Mouse (Mus musculus) frontal cortex, postnatal 14 days (tissue): ENCODE measurements around the gene Ankmy1.

Source experiments
- DNase-seq, 2 experiments: peaks; one replicate each; pipeline ENCODE4 v3.0.0; 2022; ENCODE audit warnings: low spot score in 2 of 2

The Ankmy1 gene

DNA sequence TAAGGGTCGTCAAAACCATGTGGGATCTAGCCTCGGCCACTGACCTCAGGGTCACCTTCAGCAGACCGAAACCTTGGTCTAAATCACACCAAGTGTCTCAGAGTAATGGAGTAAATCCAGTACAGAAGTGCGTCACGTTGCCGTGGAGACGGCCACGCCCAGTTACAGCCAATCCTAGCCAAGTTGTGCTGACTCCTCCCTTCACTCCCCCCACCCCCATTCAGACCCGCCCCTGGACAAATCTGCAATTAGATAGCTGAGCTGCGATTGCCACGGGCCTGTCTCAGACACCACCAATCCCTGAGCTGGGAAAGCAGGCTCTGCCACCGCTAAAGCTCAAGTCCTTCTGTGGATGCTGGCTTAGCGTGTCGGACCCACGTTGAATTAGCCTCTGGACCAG lies at the start of gene Ankmy1:
TSS of gene Ankmy1 (minus strand) at position 121 of the 400 bp plus-strand sequence.
- peak; percentile 58 to 71 for DNase-seq

DNA sequence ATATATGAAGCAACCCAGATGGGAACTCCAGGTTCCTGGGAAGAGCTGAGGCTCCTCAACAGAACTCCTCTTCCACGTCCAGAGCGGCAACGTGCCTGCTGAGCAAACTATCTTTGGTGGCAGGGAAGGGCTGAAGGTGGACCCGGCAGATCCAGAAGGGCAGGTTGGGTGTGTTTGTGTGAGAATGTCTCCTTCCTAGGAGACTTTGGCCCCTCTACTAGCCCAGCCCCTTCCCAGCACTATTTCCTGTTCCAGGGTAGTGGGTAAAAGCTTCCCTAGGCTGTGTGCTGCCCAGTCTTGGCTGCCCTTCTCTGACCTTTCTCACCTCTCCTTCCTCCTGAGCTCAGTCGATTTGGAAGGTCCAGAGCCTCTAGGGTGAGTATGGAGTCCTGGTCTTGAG lies 47.9 kb upstream of the Ankmy1 start, which contains the start of gene Gpr35:
TSS of gene Gpr35 (plus strand) at position 259 of the 400 bp plus-strand sequence.
- no peak for DNase-seq

DNA sequence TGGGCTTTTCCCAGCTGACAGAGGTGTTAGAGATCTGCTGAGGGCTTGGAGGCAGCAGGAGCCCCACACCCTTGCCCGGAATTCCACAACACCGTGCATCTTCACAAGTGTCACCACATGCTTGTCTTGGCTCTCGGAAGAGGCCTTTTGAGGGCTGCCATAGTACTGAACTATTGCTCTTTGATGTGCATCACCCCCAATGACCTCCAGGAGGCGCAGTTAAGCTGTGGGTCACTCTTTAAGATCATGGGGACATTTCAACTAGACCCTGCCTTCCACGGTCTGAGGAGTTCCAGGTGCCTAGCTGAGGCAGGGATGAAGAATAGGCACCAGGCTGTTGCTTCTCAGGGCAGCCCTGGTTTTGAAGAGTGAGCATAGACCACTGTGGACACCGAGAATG lies 46.7 kb upstream of the Ankmy1 start:
- DNase-seq, result no peak

DNA sequence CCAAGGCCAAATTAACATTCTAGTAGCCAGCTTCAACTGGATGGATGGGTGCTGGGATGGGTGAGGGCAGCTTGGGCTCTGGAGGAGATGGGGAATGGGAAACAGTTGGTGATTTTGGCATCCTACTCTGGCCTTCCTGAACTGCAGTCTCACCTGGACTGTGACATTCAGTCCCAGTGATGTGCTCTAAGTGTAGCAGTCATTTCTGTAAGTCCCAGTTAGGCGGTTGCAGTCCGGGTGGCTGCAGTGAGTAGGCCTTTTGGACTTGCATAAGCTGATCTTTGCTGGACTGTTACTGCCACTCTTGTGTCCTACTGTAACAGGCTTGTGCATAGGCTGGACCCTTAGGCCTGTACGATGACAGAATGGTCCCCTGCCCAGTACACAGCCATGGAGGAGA lies 45.3 kb upstream of the Ankmy1 start:
- no peak for DNase-seq

DNA sequence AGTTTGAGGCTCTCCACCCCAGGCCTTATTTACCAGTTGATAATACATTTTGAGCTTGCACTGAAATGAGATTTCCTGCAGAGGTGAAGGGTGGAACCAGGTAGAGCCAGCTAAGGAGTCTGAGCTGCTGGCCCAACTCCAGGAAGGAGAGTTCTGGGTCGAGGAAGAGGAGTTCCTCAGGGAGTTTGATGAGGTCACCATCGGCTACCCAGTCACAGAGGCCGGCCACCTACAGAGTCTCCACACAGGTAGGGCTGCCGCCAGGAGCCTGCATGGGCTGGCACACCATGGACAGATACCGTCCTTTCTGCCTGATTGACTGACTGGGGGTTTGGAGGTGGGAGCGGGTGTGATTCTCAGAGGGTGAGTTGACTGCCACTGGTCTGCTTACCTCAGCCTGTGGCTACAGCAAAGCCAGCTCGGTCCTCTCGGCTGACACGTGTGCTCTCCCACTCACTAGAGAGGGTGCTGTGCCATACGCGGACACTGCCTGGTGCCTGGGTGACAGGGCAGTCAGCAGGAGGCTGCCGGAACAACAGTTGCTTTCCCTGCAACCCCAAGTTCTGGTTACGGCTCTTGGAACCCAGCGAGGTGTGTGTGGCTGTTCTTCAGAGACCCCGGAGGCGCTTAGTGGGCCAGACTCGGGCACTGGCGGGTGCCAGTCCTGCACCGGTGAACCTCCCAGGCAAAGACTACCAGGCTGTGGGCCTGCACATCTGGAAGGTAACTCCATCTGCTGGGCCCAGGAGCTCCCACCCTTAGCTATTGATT lies 40.7 kb upstream of the Ankmy1 start:
- no peak for DNase-seq

DNA sequence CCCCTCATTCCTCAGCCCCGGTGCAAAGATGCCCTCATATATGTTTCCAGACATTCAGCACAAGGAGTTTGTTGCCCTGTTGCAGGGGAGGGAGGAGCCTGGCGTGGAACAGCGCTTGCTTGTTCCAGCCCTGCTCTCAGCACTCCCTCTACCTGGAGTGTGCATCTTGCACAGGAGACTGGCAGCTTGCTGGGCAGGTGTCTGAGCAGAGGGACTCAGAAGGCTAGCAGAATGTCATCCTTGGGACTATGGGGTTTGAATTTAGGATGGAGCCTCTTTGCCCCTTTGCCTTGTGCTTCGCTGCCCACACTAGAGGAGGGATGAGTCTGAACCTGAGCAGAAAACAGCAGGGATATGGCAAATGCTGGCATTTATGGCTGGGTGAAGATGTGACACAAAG lies 37.0 kb upstream of the Ankmy1 start:
- DNase-seq, result no peak

DNA sequence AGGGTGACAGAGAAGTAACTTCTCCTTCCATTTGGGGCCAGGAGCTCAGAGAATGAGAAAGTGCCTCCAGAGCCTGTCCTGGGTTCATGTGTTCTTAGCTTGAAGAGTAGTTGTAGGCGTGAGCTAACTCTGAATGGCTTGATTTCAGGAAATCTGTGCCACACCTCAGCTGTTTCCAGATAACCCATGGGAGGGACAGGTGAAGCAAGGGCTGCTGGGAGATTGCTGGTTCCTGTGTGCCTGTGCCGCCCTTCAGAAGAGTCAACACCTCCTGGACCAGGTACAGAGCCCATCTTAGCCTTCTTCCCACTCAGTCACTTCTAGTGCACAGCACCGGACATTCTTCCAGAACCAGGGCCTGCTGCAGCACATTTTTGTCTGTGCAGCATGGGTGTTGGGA lies 35.1 kb upstream of the Ankmy1 start:
- no peak for DNase-seq

DNA sequence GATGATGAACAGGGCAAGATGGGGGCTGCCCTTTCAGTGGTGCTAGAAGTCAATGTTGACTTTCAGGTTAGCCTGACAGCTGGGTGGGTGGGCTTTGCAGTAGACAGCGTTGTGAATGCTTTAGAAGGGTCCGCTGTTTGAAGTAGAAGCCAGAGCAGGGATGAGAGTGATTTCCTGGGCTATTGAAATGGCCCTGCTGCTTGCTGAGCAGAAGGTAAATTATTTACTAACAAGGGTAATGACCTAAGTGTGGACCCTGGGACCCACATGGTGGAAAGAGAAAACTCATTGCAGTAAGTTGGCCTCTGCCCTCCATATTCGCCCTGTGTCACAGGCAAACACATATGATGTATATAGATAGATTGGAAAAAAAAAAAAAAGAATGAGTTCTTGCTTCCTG lies 33.8 kb upstream of the Ankmy1 start:
- no peak for DNase-seq

DNA sequence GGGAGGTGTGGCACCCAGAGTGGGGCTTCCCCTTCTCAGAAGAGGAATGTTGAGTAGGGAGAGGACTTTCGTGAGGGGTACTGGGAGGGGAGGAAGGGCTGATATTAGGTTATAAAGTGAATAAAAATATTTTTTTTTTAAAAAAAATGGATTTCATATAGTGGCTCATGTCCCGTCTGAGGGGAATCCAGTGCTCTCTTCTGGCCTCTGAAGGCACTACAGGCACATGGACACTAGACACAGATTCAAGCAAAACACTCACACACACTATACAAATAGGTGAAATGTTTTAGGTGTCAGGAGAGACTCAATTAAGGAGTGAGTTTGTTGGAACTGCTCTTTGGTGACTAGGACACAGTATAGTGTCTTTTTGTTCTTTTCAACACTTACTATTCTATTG lies 33.3 kb upstream of the Ankmy1 start:
- no peak for DNase-seq

DNA sequence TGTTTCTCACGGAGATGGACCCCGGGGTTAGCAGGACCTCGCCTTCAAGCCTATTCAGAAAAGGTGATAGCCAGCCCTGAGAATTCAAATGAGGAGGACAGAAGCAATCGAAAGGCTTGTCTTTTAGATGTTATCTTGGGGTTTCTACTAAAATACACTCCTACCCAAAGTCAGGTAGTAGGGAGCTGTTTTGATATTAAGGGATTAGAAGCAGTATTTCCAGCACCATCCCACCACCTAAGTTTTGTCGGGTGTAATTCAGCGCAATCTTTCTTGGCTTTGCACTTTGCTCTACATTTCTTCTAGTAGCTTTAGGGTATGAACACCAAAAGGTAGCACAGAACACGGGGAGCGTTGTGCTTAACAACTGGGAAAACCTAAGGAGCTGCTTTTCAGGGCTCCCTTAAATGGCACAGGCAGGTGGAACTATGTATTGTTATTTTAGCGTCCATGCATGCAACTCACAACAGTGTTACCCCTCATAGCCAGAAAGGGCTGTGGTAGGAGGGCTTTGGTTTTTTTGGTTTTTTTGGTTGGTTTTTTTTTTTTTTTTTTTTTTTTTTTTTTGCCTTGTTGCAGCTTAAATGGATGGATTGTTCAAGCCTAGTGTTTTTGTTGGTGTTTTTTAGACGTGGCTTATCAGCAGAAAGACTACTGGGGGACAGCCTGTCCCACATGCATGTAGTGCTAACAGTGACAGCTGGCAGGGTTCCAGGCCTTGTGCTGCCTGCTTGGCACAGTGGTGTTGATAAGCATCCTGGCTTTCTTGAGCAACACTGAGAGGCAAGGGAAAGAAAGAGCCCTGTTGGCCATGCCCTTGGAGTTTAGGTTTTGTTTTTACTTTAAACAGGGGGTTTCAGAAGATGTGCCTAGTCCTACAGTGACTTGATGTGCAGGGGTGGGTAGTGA lies 32.6 kb upstream of the Ankmy1 start:
- DNase-seq, result no peak

DNA sequence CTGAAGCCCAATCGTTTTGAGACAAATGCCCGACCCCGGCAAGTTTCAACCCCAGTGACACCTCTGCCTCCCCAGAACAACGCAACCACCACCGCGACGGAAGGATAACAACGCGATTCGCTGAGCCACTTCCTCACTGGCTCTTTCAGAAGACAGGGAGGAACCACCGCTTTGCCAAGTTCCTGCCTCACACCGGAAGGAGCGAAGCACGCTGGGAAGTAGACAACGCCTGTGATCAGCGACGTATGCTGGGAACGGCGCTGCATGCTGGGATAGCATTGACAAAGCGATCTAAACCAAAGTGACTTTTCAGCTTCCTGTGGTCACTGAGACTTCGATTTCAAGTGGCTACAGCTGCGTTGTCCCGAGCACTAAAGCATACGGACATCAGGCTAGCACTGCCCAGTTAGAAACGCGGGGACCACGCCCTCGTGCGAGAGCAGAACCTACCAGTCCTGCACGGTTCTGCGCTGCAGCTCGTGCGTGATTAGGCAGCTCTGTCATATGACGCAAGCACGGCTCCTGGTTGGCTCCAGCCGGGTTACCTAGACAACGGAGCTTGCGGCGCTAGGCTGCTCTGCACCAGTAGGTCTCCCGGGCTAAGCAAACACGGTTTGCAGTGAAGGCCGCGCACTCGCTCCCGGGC lies 31.6 kb upstream of the Ankmy1 start, which contains the start of gene Capn10:
TSS of gene Capn10 (plus strand) at position 195 of the 646 bp plus-strand sequence.
- peak; percentile 92 to 94 for DNase-seq

DNA sequence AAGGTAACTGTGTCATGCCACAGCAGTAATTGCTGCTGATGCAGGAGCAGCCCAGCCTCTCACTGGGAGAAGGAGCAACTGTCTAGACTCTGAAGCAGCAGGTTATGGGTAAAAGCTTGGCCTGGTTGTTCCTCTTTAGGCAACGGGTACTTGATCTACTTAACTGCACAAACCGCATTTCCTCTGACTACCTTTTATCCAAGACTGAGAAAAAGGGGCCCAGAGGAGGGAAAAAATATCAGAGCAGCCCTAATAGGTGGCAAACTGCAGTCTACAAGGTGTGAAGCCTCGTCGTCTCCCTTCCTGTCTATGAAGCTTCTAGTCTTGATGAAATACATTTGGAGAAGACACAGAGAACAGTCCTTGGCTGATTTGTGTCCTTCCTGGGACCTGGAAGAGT lies 30.9 kb upstream of the Ankmy1 start:
- no peak for DNase-seq

DNA sequence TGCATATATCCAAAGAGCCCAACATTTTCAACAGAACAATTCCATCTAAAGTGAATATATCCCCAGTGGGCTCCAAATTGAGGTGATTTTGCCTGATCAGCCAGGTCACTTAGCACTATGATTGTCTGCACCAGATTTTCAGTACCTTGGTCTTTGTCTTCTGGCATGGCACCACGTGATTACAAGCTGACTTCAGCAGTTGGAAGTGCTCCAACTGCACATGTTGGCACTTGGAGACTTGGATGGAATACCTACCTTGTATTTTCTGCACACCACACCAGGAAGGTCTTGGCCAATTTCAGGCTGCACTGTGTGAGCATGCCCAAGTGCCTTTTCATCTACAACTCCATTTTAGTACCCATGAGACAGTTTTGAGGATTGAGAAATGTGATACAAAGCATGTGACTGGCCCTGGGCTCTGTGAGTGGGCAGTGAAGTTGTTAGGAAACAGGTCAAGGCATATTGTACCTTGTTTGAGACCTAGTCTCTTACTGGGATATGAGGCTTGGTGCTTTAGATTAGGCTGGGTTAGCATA lies 27.5 kb upstream of the Ankmy1 start:
- DNase-seq, result no peak

DNA sequence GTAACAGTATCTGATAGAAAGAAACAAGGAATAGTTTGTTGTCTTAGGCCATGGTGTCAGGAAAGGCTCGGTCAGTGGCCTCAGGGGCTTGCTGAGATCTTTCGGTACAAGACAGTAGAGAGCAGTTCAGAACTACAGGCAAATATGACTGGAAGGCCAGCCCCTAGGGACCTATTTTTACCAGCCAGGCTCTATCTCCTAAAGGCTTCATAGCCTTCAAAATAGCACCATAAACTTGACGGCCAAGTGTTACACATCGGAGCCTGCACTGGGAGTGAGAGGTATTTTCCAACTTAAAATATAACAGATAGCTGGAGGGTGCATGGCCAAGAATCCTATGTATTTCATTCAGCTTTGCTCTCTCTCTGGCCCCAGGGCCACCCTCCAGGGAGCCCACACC lies 18.8 kb upstream of the Ankmy1 start:
- no peak for DNase-seq

DNA sequence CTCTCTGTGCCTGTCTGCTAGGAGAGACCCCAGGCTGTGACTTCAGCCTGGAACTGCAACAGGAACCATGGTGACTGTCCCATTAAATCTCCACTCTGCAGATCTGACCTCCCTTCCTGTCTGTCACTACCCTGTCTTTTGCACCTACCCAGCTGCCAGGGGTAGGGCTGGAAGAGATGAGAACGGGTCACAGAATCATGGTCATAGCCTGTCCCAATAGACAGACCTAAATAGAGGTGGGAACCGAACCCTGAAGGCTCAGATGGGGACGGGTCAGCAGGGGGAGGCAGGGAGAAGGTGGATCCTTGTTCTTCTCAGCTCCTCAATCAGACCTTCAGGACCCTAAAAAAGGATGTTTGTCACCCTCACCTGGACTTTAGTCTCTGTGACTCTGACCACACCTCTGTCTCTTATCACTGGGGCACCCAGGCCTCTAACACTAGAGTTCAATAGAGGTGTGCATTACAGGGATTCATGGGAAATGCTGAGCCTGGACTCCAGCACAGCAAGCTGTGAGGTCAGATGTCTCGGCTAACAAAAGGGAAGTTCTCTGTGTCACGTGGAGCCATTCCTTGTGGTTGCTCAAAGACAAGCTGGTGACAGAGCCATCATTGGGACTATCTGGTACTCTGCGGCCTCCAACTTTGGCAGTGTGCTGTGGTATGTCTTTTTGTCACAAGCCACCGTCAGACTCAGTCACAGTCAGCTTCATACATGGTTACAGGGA lies 17.9 kb upstream of the Ankmy1 start:
- DNase-seq, result no peak

DNA sequence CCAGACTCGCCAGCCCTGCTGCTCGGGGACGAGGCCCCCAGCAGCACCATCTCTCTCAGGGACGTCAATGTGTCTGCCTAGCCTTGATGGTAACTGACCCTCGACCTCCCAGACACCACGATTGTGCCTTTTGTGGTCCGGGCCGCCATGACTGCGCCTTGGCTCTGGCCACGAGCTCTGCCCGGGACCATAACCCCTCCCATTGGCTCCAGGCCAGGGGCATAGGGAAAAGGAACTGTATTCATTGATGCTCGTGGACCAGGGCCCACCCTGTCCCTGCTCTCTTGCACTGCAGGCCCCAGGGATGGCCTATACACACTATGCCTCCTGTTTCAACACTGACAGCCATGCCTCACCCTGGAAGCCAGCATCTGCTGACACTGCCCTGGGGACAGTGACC lies 17.1 kb upstream of the Ankmy1 start:
- DNase-seq, result no peak

DNA sequence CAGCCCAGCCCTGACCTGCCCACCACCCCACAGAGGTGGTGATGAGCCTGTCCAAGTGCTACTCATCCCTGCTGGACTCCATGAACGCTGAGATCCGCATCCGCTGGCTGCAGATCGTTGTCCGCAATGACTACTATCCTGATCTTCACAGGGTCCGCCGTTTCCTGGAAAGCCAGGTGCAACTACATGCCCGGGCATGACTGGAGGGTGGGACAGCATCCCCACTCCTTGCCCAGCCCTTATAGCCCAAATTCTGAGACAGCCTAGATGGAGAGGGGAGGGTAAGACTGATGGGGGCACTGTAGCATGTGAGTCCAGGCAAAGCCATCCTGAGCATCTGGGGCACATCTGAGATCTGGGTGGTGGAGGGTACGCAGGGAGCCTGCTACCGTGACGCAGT lies 16.4 kb upstream of the Ankmy1 start:
- DNase-seq, result no peak

DNA sequence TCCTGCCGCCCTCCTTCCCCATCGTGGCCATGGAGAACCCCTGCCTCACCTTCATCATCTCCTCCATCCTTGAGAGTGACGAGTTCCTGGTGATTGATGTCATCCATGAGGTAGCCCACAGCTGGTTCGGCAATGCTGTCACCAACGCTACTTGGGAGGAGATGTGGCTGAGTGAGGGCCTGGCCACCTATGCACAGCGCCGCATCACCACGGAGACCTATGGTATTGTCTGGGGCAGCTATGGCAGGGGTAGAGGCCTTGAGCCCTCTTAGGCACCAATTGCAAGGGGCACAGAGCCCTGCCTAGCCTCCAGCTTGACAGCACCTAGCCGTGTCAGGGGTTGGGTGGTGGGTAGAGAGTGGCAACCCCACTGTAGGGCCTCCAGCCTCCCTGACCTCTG lies 14.0 kb upstream of the Ankmy1 start:
- DNase-seq, result peak in 1 of 2 experiments; percentile 2

DNA sequence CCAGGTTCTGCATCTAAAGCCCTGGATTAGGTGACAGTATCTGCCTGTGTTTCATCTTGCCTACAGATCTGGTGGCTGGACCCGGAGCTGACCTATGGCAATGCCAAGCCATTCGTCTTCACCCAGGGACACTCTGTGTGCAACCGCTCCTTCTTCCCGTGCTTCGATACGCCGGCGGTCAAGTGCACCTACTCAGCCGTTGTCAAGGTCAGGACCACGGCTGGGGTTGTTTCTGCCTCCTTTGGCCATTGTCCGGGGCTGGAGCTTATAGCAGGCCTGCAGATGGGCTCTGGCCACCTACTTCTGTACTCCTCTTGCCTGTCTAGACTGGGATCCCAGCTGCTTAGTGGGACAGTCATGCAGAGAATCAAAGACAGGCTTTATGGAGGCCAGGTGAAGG lies 12.3 kb upstream of the Ankmy1 start:
- DNase-seq, result peak in 1 of 2 experiments; percentile 4

DNA sequence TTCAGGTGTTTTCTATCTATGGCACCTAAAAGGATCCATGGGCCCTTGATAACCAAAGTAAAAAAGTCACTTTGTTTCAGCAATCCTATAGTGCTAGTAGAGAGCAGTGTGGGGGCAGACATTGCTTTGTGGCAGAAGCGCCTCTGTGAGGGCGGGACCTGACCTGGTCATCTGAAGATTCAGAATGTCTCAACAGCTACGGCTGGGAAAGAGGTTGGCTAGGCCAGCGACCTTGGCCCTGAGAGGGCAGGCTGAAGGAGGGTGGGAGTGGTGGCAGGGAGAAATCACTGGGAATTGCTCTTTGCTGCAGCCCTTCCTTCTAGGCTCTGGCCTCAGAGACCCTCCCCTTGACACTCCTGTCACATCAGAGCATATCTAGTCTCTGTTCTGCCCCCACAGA lies 11.5 kb upstream of the Ankmy1 start:
- peak in 1 of 2 experiments; percentile 2 for DNase-seq

DNA sequence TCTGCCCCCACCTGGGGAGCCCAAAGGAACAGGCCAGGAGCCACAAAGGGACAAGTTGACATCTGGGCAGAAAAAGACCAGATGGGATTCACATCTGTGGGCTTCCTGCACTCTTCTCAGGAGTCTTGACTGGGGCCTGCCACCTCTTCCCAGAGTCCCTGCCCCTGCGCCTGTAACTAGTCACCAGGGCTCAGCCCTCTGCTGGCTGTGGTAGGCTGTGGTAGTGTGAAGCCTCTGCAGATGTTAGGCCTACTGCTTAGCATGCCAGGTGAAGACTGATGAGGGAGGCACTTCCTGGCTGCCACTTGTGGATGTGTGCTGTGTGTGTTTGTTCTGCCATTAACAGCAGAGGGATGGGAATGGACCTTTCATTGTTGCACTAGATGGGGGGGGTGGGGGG lies 9.6 kb upstream of the Ankmy1 start:
- DNase-seq, result peak in 1 of 2 experiments; percentile 3
